Mouse (Mus musculus): Measurements from ENCODE around the gene Hdac4.

GRCm38 (mm10) chr1:92022009-92022408 lies 173.5 kb downstream of the Hdac4 start:
- TF ChIP-seq POLR2A (IDR thresholded peaks at IDR 0.05; ENCODE audit: extremely low read depth, insufficient read depth, low read length), result no peak
- no peak for TF ChIP-seq CTCF (IDR thresholded peaks at IDR 0.05; ENCODE audit: extremely low read depth, insufficient read depth, low read length)
